Mouse (Mus musculus) MEL (cell line): ENCODE measurements around the gene Tmem100.

Experiments
- CHD2 ChIP-seq: IDR thresholded peaks from 2 replicates; pipeline ENCODE4 v1.6.1; 2011; ENCODE audit warnings: low read length, improper control_type of control experiment
- CTCF ChIP-seq, 3 experiments: IDR thresholded peaks in 2 of 3; conservative IDR thresholded peaks in 1 of 3; 2 replicates each; pipeline ENCODE4 v1.5.1; 2011 to 2012; ENCODE audit warnings: low read length in 3 of 3, low read depth in 2 of 3, mild to moderate bottlenecking in 2 of 3, improper control_type of control experiment in 1 of 3, inconsistent platforms in 1 of 3, mixed read lengths in 1 of 3, moderate library complexity in 1 of 3; ENCODE audit not compliant: control insufficient read depth in 1 of 3, insufficient read depth in 1 of 3, poor library complexity in 1 of 3, severe bottlenecking in 1 of 3
- EP300 ChIP-seq, 2 experiments: IDR thresholded peaks; 2 replicates each; pipeline ENCODE4 v1.6.1; 2011; ENCODE audit warnings: improper control_type of control experiment in 2 of 2, low read length in 2 of 2, low read depth in 1 of 2, mild to moderate bottlenecking in 1 of 2
- GATA1 ChIP-seq: IDR thresholded peaks from 2 replicates; pipeline ENCODE4 v1.6.1; 2011; ENCODE audit warnings: low read depth, low read length, improper control_type of control experiment
- POLR2A ChIP-seq, 2 experiments: IDR thresholded peaks; 2 replicates each; pipeline ENCODE4 v1.6.1; 2011 to 2012; ENCODE audit warnings: low read length in 2 of 2, mild to moderate bottlenecking in 2 of 2, control low read depth in 1 of 2, improper control_type of control experiment in 1 of 2, low read depth in 1 of 2, moderate library complexity in 1 of 2; ENCODE audit not compliant: control insufficient read depth in 1 of 2, insufficient read depth in 1 of 2, poor library complexity in 1 of 2
- POLR2AphosphoS2 ChIP-seq: IDR thresholded peaks from 2 replicates; pipeline ENCODE4 v1.6.1; 2011; ENCODE audit warnings: low read length, improper control_type of control experiment
- TCF12 ChIP-seq: IDR thresholded peaks from 2 replicates; pipeline ENCODE4 v1.6.1; 2014; ENCODE audit warnings: low read depth, mild to moderate bottlenecking, inconsistent platforms, low read length, improper control_type of control experiment, moderate library complexity

DNA sequence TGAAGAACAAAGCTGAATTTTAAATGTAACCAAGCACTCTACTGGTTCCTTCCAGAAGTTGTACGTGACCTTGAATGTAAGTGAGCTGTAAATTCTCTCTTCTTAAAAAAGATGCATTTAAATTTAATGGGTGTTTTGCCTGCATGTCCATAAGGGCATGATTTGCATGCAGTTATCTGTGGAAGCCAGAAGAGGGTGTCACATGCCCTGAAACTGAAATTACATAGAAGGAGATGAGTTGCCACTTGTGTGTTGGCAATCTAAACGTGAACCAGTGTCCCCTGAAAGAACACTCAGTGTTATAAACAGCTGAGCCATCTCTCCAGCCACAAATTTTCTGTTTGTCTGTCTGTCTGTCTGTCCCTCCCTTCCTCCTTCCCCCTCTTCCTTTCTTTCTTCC, 47.2 kb upstream of the Tmem100 start:
- 0 out of 2 replicates have a peak, but pooled peaks have one; percentile 17 for TF ChIP-seq GATA1
- TF ChIP-seq CTCF (IDR thresholded peaks at IDR 0.05 in 2 of 3, conservative IDR thresholded peaks at IDR 0.05 in 1 of 3; ENCODE audit: control insufficient read depth in 1 of 3, insufficient read depth in 1 of 3, low read depth in 2 of 3, low read length in 3 of 3, poor library complexity in 1 of 3, severe bottlenecking in 1 of 3), result peak; percentile 12 to 59 (median 26); a peak in 3 of 6 replicates
- no peak for TF ChIP-seq POLR2A (IDR thresholded peaks at IDR 0.05; ENCODE audit: control insufficient read depth in 1 of 2, insufficient read depth in 1 of 2, low read depth in 1 of 2, low read length in 2 of 2, poor library complexity in 1 of 2)
- TF ChIP-seq CHD2, result no peak
- peak; percentile 62 for TF ChIP-seq TCF12
- TF ChIP-seq EP300 (IDR thresholded peaks at IDR 0.05; ENCODE audit: low read depth in 1 of 2, low read length in 2 of 2), result peak; percentile 38 to 57; a peak in 3 of 4 replicates
- TF ChIP-seq POLR2AphosphoS2, result no peak
